Mouse (Mus musculus) heart, postnatal 0 days (tissue): Measurements from ENCODE around the gene Prkn.

ENCODE experiments used
- CTCF ChIP-seq: IDR thresholded peaks from 2 replicates; pipeline ENCODE4 v1.5.1; 2016; ENCODE audit warnings: antibody characterized with exemption, control low read depth, low read depth
- EP300 ChIP-seq: IDR thresholded peaks from 2 replicates; pipeline ENCODE4 v1.6.1; 2016; ENCODE audit warnings: antibody characterized with exemption, low read depth

DNA sequence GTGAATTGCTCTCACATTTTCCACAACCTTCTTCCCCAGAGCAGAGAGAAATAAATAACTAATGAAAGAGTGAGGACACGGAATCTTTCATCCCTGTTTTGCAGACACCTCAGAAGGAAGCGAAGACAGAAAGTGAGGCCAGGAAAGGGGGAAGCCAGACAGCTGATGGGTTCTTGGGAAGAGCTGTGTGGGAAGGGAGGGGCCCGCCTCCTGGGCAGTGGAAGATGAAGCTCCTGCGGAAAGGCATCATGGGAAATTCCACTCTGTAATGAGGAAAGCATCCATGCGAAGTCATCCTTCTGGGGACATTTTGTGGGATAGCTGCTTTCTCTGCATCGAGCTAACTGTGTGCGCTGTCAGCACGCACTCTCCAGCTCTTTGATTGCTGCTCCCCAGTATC, 491.9 kb downstream of the Prkn start:
- TF ChIP-seq CTCF (no peak), EP300 (no peak)
